Mouse (Mus musculus) urinary bladder, postnatal 14 days (tissue): ENCODE results near the gene Itprip.
"Not testable (repeated sequence)": the region's sequence is repeated elsewhere in the genome, so short reads cannot be mapped to it uniquely, and the experiment has no call there.

ENCODE experiments used
- DNase-seq: peaks from one replicate; pipeline ENCODE4 v3.0.0; 2021; ENCODE audit warnings: low spot score

Itprip gene

DNA sequence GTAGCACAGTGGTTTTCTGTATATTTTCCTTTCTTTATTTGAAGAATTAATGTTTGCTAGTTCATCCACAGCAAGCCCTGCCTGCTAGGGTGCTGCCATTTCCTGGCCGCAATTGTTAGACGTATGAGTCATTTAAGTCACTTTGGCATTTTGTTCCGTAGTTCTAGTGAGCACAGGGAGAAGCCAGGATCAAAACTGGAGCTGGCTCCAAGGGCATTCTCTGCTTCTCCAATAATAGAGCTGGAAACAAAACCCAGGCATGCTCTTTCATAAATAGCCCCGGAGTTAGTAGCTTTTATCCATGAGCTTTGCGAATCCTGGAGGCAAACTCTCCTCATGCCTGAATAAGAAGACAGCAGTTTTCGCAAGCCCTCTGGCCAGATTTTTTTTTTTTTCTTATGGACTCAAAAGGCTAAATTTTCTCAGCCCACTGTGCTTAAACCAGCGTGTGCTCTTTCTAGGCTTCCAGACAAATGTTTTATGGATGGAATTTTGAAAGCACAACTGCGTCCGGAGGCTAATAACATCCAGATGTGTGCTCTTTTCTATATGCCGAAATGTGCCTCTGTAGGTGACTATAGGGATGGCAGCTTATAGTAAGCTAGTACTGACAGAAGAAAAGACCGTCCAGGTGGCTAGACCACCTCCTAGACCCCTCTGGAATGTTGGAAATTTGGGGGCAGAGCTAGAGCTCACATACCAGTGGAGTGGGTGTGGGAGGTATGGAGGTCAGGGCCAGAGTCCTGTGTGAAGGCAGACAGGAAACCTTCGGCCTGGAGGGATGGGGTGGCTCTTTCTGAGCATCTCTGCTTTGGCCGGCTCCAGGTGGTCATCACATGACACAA is 64.9 kb downstream of the Itprip start:
- peak; percentile 23 for DNase-seq

DNA sequence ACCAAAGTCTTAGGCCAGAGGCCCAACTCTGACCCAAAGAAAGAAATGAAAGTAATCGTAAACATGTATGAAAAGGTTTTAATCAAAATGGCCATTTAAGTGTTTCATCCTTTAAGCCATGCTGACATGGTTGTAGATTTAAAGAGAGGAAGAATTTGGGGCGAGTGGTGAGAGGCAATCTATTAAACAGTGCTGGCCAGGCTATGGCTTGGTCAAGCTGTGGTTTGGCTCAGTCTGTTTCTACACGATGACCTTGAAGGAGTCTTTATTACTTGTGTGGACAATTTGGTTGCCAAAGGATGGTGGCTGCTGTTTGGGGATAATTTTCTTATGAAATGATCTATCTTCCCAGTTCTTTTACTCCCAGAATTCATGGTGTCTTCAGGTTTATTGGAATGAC is 66.0 kb downstream of the Itprip start:
- no peak for DNase-seq

DNA sequence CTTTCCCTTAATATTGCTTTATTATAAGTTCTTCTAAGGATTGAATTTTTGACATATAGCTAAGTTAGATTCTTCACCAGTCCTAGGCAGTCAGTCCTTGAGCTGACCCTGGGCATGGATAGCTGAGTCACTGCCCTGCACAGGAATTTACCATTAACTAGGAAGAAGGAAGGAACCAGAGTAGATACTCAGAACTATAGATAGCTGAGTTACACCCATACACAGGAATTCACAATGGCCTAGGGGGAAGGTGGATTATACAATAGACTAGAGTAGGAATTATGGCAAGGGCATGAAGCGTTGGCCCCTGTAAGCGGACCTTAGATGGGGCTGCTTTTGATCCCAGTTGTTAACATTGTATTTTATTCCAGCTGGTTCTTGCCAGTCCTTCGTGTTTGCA is 67.0 kb downstream of the Itprip start:
- not testable (repeated sequence) for DNase-seq

DNA sequence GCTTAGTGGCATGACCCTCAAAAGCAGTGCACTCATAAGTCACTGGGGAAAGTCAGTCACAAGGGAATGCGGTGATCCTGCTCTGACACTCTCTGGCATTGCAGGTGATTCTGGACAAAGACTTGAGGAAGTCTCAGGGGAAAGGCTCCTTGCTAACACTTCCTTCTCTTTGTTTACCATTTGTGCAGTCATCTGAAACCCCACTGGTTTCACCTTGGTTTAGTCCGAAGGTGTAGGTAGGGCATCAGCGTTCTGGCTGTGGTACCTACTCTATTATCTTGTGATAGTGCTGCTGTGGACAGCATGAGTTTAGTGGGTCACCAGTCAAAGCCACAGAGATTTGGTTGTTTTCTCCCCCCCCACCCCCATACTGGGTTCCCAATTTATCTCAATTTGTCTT is 69.4 kb downstream of the Itprip start:
- DNase-seq = no peak
